Mouse (Mus musculus) small intestine, adult 2 months (tissue): ENCODE results near the gene Khsrp.

Experiments used
- CTCF ChIP-seq: fragments of 200-500 bp; IDR thresholded peaks from 2 replicates; pipeline ENCODE4 v1.5.1; 2012; ENCODE audit warnings: low read depth, mild to moderate bottlenecking, control low read depth, inconsistent platforms, low read length, moderate library complexity, mixed read lengths; ENCODE audit not compliant: insufficient replicate concordance, insufficient read length; ENCODE audit errors: extremely low read depth
- POLR2A ChIP-seq: fragments of 200-500 bp; IDR thresholded peaks from 2 replicates; pipeline ENCODE4 v1.6.1; 2012; ENCODE audit warnings: low read depth, mild to moderate bottlenecking, control low read depth, inconsistent platforms, low read length, moderate library complexity

DNA sequence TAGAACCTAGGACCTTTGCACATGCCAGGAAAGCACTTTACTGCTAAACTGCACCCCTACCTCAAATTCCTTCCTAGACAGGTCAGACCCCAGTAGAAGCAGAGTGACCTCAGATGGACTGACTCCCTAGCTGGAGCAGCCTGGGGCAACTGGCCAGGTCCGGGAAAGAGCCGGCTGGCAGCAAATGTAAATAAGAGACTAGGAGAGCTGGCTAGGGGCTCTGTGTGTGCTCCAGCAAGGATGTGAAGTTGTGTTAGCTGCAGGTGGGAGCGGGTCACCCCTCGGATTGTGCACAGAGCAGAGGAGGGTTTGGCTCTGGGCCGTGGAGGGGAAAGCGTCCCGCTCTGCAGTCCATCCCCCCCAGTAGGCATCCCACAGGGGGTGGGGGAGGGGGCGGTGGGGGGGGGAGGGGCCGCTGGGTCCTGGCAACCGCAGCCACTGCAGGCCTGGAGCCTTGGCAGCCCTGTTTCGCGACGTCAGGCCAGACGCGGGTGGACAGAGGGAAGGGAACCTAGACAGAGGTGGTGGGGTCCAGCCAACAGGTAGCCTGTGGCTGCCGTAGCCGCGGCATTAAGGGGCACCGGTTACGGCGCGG, 27.7 kb upstream of the Khsrp start, which contains the start of gene Crb3:
- TF ChIP-seq POLR2A: no peak
- TF ChIP-seq CTCF: no peak
